Mouse (Mus musculus) lung, postnatal 0 days (tissue): ENCODE measurements at regions not wholly inside any gene's neighbourhood (a gene's known extent, or its start where the extent isn't known, plus 50 kb on each side); places are given as distances from the start of the nearest gene placed in this dataset.

Experiments used
- CTCF ChIP-seq: IDR thresholded peaks from 2 replicates; pipeline ENCODE4 v1.5.1; 2016; ENCODE audit warnings: antibody characterized with exemption, mild to moderate bottlenecking
- EP300 ChIP-seq: IDR thresholded peaks from 2 replicates; pipeline ENCODE4 v1.6.1; 2016; ENCODE audit warnings: antibody characterized with exemption, mild to moderate bottlenecking, control low read depth

DNA sequence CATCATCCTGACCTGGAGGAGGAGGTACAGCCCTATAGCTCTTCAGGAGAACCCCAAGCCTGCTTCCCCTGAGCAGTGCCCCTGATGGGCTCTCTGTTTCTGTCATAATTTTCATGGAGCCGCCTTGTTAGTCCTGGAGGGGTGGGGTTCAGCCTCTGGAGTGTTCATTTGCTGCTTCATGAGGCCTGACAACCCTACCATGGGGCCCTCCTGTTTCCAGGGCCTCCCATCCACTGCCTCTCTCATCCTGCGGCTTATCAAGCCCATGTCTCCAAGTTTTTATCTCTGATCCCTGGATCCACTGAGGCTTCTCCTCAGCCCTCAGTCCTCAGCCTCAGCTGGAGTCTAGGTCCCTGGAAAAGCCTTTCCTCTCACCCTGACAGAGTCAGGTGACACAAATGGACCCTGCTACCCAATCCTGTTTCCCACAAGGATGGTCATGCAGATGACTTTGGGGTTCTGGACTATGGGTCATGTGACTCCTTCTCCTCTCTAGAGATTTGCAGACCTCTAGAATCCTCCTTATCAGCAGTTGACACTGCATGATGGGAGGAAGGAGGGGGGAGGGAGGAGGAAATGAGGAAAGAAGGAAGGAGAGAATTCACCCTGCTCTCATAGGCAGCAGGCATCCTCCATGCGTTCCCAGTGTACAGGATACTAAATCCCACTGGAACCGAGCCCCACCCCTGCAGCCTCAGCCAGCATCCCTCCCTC lies 59.3 kb upstream of the Runx3 start:
- no peak for TF ChIP-seq CTCF
- TF ChIP-seq EP300, result no peak
